ENCODE assay signal across 27 mouse cellular contexts in genomic region chr11:59428057-59428660, GRCm38 (mm10). TPM values are rescaled to one million over a fixed set of nuclear protein-coding genes. Genes with fewer than 3 reads are reported as not detected.
DNase-seq lines count a peak whose midpoint lies in the region; ATAC-seq lines count a peak whose summit lies in the region.
"Had no signal": no experiment of that assay in that cellular context is flagged by ENCODE, and none has a peak within 500 bp of the region (broad histone marks: within the 10 kb centered on the region; RNA-seq: fewer than 3 reads in every experiment).

No protein-coding gene starts in this region.

- no peak overlapping the region for H3K27ac ChIP-seq in heart, embryonic 10.5 days
- H3K27ac ChIP-seq in heart, embryonic 16.5 days (ENCODE audit: low read length), result no peak overlapping the region
- H3K27ac ChIP-seq: embryonic facial prominence, embryonic 12.5 days; forebrain, embryonic 13.5 days; limb, embryonic 15.5 days; midbrain, embryonic 12.5 days; stomach, postnatal 0 days had no signal

- no peak overlapping the region for H3K9ac ChIP-seq in heart, embryonic 16.5 days (ENCODE audit: low read length)
- H3K9ac ChIP-seq: embryonic facial prominence, embryonic 12.5 days; forebrain, embryonic 13.5 days; limb, embryonic 15.5 days; liver, postnatal 0 days; midbrain, embryonic 12.5 days had no signal

- H3K27me3 ChIP-seq in heart, embryonic 10.5 days (ENCODE audit: insufficient read depth, poor library complexity, severe bottlenecking), result no peaks in the 10 kb centered on the region
- H3K27me3 ChIP-seq in heart, embryonic 16.5 days (ENCODE audit: control insufficient read depth, insufficient read depth, low read length), result no peaks in the 10 kb centered on the region
- H3K27me3 ChIP-seq: embryonic facial prominence, embryonic 12.5 days; forebrain, embryonic 13.5 days; limb, embryonic 15.5 days; midbrain, embryonic 12.5 days had no signal

- WGBS in heart, embryonic 10.5 days, result 76% methylated on average over 9 of the region's 9 CpGs
- 66% methylated on average over 9 of the region's 9 CpGs for WGBS in heart, embryonic 16.5 days

- H3K36me3 ChIP-seq in heart, embryonic 10.5 days, result peaks cover 64% of the 10 kb centered on the region
- peaks cover 12% of the 10 kb centered on the region for H3K36me3 ChIP-seq in heart, embryonic 16.5 days (ENCODE audit: control insufficient read depth, insufficient read depth)

- peaks cover 14% of the 10 kb centered on the region; the same call in 1 of the 2 replicates for H3K4me1 ChIP-seq in heart, embryonic 10.5 days
- peaks cover 4% of the 10 kb centered on the region; the same call in 1 of the 2 replicates for H3K4me1 ChIP-seq in heart, embryonic 16.5 days (ENCODE audit: control insufficient read depth, insufficient read depth, low read length)
- H3K4me1 ChIP-seq: forebrain, embryonic 13.5 days; midbrain, embryonic 12.5 days had no signal

- ATAC-seq in heart, embryonic 16.5 days (replicated peaks; ENCODE audit: extremely low read depth, insufficient read depth, low FRiP score), result 0 out of 2 replicates have a peak, but pooled peaks have one; percentile 34
- ATAC-seq: forebrain, embryonic 13.5 days; liver, postnatal 0 days had no signal

- DNase-seq in gastrocnemius, adult 18-20 months (ENCODE audit: low spot score), result peak; percentile 58
- no peak for DNase-seq in gastrocnemius, postnatal 4 days (ENCODE audit: low spot score in 2 of 2)
- peak; percentile 31 to 36 for DNase-seq in heart, adult 9 months (ENCODE audit: low spot score in 2 of 2)
- DNase-seq in heart, embryonic 10.5 days (ENCODE audit: low spot score), result no peak
- peak; percentile 67 for DNase-seq in brain, adult 2 months (ENCODE audit: low read depth, low spot score)
- DNase-seq in retina, postnatal 1 day, result no peak
- DNase-seq: kidney, adult 18-20 months; liver, postnatal 0 days; lung, postnatal 10 days; right cerebral cortex, postnatal 4 days had no signal

- no peak overlapping the region for H3K4me2 ChIP-seq in heart, embryonic 16.5 days (ENCODE audit: low read depth, low read length)
- H3K4me2 ChIP-seq: embryonic facial prominence, embryonic 12.5 days; forebrain, embryonic 13.5 days; limb, embryonic 15.5 days; midbrain, embryonic 12.5 days had no signal

- H3K9me3 ChIP-seq in heart, embryonic 10.5 days, result no peaks in the 10 kb centered on the region
- no peaks in the 10 kb centered on the region for H3K9me3 ChIP-seq in heart, embryonic 16.5 days (replicated peaks; ENCODE audit: control insufficient read depth, low read length)
- H3K9me3 ChIP-seq: embryonic facial prominence, embryonic 12.5 days; forebrain, embryonic 13.5 days; limb, embryonic 15.5 days; midbrain, embryonic 12.5 days had no signal

- H3K4me3 ChIP-seq in heart, embryonic 10.5 days, result no peak overlapping the region
- no peak overlapping the region for H3K4me3 ChIP-seq in heart, embryonic 16.5 days (ENCODE audit: low read length)
- H3K4me3 ChIP-seq: embryonic facial prominence, embryonic 12.5 days; erythroblast, embryonic 14.5 days; forebrain, embryonic 13.5 days; limb, embryonic 15.5 days; midbrain, embryonic 12.5 days had no signal

RNA-seq across cellular contexts. Expression of gene Jmjd4, which starts 21.7 kb away (rescaled TPM):
- total RNA-seq in gastrocnemius, adult 18-20 months (2021), result 1 to 10 TPM; 9.0 to 9.8 TPM
- 10 to 100 TPM in 1 of 2 experiments, 1 to 10 TPM in 1; 8.5 to 10.0 TPM for total RNA-seq in gastrocnemius, postnatal 4 days (2021)
- polyA plus RNA-seq in heart, embryonic 10.5 days (2016; fragmentation: Nextera tagmentation; extraction: Ambion mirVana), result 14.5 and 15.3 TPM in 2 replicates
- polyA plus RNA-seq in heart, embryonic 16.5 days (2015; fragmentation: Nextera tagmentation; extraction: Ambion mirVana), result 10.9 and 11.1 TPM in 2 replicates

RNA-seq across cellular contexts. Expression of gene Snap47, which starts 22.8 kb away (rescaled TPM):
- 10 to 100 TPM; 23.9 to 24.2 TPM for total RNA-seq in gastrocnemius, adult 18-20 months (2021)
- total RNA-seq in gastrocnemius, postnatal 4 days (2021), result 10 to 100 TPM; 34.8 to 40.9 TPM
- polyA plus RNA-seq in heart, embryonic 10.5 days (2016; fragmentation: Nextera tagmentation; extraction: Ambion mirVana), result 120 and 123 TPM in 2 replicates
- 83.4 TPM in 2 replicates for polyA plus RNA-seq in heart, embryonic 16.5 days (2015; fragmentation: Nextera tagmentation; extraction: Ambion mirVana)

RNA-seq across cellular contexts. Expression of gene Zfp867, which starts 44.1 kb away (rescaled TPM):
- 1 to 10 TPM; 2.0 to 2.3 TPM for total RNA-seq in gastrocnemius, adult 18-20 months (2021)
- total RNA-seq in gastrocnemius, postnatal 4 days (2021), result 1 to 10 TPM; 5.7 to 6.1 TPM
- polyA plus RNA-seq in heart, embryonic 10.5 days (2016; fragmentation: Nextera tagmentation; extraction: Ambion mirVana), result 5.2 and 5.9 TPM in 2 replicates
- polyA plus RNA-seq in heart, embryonic 16.5 days (2015; fragmentation: Nextera tagmentation; extraction: Ambion mirVana), result 6.1 and 7.0 TPM in 2 replicates
- polyA plus RNA-seq: erythroblast, embryonic 14.5 days had no signal

RNA-seq across cellular contexts. Expression of gene Prss38, which starts 52.7 kb away (rescaled TPM):
- not detected for total RNA-seq in gastrocnemius, adult 18-20 months (2021)
- total RNA-seq in gastrocnemius, postnatal 4 days (2021), result not detected
- polyA plus RNA-seq in heart, embryonic 10.5 days (2016; fragmentation: Nextera tagmentation; extraction: Ambion mirVana), result not detected in 2 replicates
- polyA plus RNA-seq in heart, embryonic 16.5 days (2015; fragmentation: Nextera tagmentation; extraction: Ambion mirVana), result not detected in 2 replicates
- total RNA-seq: adrenal gland, adult 18-20 months; adrenal gland, postnatal 4 days; left cerebral cortex, adult 18-20 months; left cerebral cortex, postnatal 36 days; megakaryocyte progenitor cell, adult 5-6 weeks; monocyte, adult 5-6 weeks had no signal
- polyA plus RNA-seq: C2C12; embryonic facial prominence, embryonic 12.5 days; erythroblast, embryonic 14.5 days; forebrain, embryonic 13.5 days; gonadal fat pad, adult 2 months; hindbrain, embryonic 11.5 days; liver, postnatal 0 days; neural tube, embryonic 11.5 days; stomach, postnatal 0 days had no signal

Comparison
In these comparisons a context has a peak if more than half of its experiments do, and no peak if none do; other contexts are left out.
1. DNase-seq: peak in gastrocnemius, adult 18-20 months (single experiment), heart, adult 9 months (2 of 2) and brain, adult 2 months (single experiment); none in gastrocnemius, postnatal 4 days (0 of 2), heart, embryonic 10.5 days (single experiment) and retina, postnatal 1 day (single experiment).